Mouse (Mus musculus) testis, postnatal 10 days (tissue): Measurements from ENCODE around the gene Spint5.
A peak's percentile ranks its signal among the peaks of the same experiment; 100 is the strongest.

Experiments
- DNase-seq: peaks from one replicate; pipeline ENCODE4 v3.0.0; 2021; ENCODE audit warnings: low spot score

Gene Spint5

DNA sequence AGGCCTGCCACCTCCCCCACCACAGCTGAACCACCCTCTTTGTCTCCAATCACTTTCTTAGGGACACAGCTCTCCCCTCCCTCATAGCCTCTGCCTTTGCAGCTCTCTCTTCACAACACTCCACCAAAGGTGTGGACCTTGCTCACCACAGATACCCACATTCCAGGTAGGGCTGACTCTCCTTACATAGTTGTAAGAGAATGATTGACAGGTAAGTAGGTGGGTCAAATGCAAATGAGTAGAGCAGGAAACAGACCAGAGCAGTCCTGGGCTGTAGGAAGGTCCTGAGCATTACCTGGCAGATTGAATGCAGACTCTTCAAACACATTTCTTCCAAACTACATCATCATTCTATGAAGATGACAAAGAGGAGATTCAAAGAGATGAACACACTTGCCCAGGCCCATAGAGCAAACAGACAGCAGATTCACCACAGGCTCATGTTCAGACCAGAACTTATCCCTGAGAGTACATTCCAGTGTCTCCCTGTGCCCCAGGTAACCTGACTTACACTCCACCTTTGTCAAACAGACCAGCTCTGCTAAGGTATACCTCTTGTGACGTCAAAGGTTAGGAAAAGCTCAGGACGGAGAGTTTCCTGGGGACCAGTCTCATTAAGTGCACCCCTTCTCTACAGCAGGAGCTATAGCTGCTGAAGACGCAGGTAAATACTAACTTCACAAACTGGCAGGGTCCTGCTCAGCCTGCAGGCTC lies 22.4 kb downstream of the Spint5 start:
- DNase-seq = no peak

DNA sequence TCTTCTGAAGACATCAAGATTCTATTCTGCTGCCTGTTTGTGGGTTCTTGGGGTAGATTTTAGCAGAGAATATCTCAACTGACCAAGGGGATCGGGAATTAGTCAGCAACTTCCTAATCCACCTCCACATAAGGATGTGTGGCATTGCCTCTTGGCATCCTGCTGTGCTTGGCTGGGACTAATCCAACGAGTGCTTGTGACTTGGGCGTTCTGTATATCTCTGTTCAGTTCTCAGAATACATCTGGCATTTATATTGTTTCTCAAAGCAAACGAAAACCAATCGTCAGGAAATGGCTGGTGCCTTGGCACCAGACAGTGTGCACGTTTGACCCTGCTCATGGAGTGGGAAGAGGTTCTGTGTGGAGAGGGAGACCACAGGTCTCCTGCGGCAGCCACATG lies 24.8 kb downstream of the Spint5 start:
- no peak for DNase-seq

DNA sequence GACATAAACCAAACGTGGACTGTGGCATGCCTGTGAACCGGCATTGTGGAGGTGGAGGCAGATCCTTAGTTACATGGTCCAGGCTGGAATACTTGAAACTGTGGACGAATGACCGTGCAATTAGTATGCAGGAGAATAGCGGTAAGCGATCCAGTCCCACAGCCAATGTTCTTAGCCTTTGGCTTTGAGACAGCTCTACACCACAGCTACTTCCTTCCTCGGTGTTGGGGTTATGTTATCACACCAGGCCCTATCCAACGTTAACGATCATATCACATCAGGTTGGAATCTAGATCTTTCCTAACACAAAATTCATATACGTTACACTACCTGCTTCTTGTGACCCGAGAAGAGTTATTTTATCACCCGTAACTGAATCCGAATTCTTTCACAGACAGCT lies 29.9 kb downstream of the Spint5 start:
- no peak for DNase-seq

DNA sequence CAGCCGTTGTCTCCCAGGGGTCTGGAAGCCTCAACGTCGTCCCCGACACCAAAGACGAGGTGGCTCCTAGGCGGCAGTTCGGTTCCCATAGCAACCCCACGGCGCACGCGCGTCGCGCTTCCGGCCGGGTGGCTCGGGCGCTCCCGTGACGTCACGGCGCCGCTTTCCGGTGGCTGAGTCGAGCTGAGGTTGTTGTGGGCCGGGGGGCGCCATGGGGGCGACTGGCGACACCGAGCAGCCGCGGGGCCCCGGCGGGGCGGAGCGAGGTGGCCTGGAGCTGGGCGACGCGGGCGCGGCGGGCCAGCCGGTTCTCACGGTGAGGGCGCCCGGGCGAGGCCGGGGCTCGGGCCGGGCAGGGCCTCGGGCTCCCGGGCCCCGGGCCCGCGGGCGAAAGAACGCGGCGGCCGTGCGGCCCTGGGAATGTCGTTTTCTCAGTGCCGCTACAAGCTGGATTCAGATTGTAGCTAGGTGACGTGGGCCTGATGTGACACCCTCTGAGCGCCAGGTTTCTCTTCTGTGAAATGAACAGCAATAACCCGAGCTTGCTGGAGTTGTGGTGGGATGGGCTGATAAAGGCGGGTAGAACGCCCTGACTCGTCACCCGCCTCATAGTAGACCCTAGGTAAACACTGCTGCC lies 30.9 kb downstream of the Spint5 start, which contains the start of the genes Wfdc3 and Dnttip1:
Wfdc3 (minus strand) TSS at position 89 of the 637 bp plus-strand sequence.
Dnttip1 (plus strand) TSS at position 141 of the 637 bp plus-strand sequence.
- peak; percentile 98 for DNase-seq

DNA sequence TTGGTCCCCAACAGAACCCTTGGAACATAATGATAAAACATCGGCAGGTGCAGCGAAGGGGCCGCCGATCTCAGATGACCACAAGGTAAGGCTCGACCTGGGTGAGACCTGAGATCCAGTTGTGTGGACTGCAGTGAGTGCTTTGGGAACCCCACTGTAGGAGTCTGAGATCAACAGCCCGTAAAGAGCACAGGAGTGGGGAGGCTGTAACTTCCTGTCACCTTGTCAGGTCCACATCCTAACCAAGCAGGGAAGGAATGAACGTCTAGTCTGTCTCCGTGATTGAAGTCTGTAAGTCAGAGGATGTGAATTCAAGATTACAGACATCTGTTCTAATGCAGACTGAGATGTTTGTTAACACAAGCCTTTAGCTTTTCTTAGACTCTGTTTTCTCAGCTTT lies 31.6 kb downstream of the Spint5 start:
- no peak for DNase-seq

DNA sequence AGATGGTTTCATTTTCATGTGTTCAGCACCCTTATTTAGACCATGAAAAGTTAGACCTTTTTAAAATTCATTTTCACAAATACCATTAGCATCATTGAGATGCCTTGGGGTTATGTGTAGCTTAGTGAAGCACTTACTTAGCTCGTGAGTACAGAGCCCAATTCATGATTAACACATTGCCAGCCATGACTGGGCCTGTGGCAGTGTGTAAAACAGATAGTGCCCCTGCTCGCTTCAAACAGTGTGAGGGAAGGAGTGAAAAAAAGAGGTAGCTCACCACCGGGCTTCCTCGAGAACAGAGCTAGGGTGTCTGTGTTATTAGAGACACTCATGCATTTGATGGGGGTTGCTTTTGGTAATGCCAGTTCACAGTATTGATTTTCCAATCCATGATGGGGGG lies 33.1 kb downstream of the Spint5 start:
- DNase-seq = no peak

DNA sequence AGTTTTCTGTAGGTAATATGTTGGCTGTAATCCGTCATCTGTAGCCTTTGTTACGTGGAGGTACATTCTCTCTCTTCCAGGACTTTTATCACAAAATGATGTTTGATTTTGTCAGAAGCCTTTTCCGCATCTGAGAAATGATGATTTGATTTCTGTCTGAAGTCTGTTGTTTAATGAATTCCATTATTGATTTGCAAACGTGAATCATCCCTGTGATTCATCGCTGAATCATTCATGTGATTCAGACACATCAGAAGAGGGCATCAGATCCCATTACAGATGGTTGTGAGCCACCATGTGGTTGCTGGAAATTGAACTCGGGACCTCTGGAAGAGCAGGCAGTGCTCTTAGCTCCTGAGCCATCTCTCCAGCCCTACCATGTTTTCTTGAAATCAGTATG lies 33.9 kb downstream of the Spint5 start:
- no peak for DNase-seq

DNA sequence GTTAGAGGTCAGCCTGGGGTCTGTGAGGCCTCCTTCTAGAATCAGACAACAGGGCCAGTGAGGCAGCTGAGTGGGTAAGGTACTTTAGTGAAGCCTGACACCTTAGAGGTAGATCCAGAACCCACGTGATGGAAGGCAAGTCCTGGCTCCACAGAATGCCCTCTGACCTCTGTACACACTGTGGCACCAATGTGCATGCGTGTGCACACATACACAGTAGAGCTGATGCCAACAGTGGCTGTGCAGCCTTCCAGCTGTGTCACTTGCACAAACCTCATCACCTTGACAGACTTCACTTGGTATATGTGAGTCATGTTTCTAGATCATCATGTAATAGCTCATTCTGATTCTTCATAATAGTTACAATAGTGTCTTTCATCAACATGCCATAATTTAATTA lies 37.3 kb downstream of the Spint5 start:
- no peak for DNase-seq

DNA sequence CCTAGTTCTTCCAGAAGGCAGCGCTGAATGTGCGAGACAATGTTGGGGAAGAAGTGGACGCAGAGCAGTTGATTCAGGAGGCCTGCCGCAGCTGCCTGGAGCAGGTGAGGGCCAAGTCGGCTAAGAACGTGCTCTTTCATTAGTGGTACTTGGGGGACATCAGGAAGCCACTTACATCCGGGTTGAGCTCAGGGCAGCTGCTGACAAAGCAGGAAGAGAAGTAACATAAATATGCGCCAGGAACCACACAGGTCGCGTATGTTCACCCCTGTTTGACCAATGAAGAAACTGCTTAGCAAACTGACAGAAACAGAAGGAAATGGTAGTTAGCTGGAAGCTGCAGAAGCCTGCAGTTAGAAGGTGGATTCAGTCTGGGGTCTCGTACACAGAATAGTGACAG lies 39.0 kb downstream of the Spint5 start:
- DNase-seq = no peak

DNA sequence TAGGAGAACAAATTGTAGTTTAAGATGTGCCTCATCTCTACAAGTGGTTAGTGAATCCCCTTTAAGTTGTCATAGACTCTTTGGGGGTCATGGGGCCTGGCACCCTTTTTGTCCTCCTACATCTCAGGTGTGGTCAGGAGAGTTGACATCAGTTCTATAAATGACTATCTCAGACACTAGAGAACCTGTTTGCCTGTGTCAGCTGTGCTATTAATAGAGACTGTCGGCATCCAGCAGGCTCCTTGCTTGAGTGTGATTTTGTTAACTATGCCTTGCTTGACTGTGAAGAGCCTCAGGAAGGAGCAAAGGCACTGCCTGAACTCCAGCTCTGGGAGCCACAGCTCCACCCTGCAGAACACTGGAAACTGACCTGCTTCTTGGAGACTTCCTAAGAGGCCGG lies 39.7 kb downstream of the Spint5 start:
- no peak for DNase-seq

DNA sequence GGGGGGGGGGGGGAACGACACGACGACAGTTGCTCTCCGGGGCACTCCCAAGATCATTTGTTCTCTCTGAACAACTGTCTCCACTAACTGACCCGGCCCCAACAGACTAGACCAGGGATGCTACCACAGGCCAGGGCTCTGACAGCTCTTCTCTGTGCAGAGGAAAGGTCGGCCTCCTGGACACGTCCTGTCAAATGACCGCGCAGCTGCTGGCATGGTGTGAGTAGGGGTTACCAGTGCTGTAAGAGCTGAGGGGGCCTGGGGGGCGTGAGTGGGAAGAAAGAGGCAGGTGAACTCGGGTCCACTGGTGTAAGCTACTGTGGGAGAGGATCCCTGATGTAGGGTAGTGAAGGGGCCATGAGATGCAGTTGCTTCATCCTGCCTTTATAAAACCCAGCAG lies 42.7 kb downstream of the Spint5 start:
- no peak for DNase-seq

DNA sequence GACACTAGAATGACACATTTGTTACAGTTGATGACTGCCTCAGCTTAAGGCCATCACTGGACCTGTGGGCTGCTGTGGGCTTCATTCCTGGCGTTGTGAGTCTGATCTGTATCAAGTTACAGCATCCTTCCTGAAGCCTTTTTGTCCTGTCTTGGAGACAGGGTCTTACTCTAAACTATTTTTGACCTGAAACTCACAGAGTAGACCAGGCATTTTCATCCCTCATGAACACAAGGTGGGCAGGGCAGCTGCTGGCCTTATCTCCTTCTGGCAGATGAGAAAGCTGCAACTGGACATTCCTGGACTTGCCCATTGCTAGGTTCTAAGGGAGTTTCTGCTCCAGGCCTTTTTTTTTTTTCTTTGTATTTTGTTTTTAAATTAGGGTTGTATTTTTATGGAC lies 43.6 kb downstream of the Spint5 start:
- DNase-seq = no peak

DNA sequence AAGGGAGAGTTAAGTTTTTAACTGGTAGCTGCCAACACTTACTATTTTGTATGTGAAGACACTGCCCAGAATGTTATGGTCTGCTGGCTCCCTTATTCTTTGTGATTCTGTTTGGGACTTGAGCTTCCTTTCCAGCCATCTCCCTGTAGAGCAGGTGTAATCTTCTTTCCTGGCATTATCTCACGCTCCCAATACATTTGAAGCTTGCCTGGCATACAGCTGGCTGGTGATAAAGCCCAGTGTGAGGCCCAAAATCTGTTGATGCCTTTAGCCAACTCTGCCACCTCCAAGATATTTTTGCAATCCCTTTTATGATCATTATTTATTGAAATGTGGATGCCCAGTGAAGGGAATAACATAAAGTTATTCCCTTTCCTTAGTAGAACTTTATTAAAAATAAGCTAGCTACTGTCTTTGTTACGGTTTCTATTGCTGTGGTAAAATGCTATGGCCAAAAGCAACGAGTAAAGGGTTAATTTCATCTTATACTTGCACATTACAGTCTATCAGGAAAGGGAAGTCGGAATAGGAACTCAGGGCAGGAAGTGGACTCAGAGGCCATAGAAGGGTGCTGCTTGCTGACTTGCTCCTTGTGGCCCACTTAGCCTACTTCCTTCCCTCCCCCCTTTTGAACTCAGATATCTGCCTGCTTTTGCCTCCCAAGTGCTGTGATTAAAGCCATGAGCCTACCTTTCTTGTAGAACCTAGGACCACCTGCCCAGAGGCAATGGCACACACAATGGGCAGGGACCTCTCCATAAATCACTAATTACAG lies 45.1 kb downstream of the Spint5 start:
- DNase-seq = no peak

DNA sequence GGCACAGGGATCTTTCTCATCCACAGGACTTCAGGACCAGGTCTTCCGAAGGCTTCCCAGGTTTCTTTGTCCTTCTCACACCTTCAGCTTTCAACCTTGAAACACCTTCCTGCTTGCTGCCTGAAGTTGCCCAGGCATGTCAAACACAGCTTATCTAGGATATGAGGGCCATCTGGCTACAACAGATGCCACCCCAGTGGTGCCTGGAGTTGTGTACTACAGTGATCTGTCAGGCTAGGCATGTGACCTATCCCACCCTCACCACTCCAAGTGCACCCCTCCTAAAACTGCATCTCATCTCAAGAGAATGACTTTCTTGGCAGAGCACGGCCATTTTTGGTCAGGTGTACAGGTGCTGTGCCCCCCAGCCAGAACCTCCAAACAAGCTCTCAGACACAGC lies 46.4 kb downstream of the Spint5 start:
- no peak for DNase-seq

DNA sequence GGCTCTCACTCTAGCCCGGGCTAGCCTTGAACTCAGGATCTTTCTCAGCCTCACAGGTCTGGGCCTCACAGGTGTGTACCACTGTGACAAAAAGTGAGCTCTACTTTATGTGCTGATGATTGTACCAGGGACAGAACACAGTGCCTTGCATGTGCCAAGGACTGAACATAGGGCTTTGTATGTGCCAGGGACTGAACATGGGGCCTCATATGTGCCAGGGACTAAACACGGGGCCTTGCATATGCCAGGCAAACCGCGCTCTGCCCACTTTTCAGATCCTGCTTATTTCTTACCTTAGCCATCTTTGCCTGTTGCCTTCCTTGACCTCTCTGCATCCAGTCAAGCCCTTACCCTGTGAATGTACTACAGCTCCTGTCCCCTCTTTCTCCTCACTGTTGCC lies 46.9 kb downstream of the Spint5 start:
- no peak for DNase-seq

DNA sequence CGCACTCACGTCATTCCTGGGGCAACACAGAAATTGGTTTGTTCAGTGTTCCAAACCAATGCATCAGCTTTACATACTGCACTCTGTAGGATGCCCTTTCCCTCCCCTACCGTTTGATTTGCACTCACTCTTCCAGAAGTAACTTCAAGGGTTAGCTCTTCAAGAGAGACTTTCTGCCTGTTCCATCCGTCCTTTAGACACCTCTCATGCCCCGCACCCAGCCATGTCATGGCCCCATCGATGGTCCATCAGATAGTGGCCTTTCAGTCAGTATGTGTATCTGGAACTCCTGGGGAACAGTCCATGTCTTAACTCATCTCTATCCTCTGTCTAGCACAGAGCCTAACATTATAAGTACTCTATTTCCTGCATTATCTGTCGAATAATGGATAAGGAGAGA lies 47.5 kb downstream of the Spint5 start:
- no peak for DNase-seq

DNA sequence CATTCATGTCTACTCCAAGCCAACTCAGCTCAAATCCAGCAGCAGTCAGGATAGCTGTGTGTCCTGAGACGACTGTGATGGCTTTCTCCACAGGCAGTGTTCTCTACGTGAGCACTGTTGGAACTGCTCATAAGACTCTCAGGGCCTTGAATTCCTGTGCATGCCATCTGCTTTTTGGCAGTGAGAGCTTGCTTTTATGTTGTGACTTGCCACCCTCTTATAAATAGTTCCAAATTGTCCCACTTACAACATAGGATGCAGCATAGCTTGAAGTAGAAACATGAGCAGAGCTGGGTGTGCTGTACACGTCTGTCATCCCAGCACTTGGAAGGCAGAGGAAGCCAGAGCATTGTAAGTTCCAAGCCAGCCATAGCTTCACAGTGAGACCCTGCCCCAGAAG lies 50.7 kb downstream of the Spint5 start:
- DNase-seq = no peak
